In the genomic region with DNA sequence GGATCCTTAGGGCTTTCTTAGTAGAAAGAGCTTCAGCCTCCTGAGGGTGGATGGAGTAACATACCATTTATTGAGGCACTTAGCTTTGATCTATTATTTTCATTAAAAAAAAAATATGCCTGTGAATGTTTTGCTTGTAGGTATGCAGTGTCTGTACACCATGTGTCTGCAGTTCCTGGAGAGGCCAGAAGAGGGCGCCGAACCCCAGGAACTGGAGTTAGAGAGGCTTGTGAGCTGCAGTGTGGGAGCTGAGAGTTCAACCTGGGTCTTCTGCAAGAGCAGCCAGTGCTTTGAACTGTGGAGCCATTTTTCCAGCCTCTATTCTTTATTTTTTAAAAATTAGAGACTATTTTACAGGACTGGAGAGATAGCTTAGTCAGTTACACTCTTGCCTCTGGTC, we compare ENCODE assay signal across 12 mouse cellular contexts.
DNase-seq lines count a peak whose midpoint lies in the region; ATAC-seq and TF ChIP-seq lines count a peak whose summit lies in the region.
"Had no signal": no experiment of that assay in that cellular context is flagged by ENCODE, and none has a peak within 500 bp of the region (broad histone marks: within the 10 kb centered on the region; RNA-seq: fewer than 3 reads in every experiment).

No protein-coding gene starts in this region.

- no peak overlapping the region for H3K9ac ChIP-seq in heart, adult 2 months (ENCODE audit: low read depth, low read length)
- H3K9ac ChIP-seq: heart, embryonic 12.5 days; neural tube, embryonic 12.5 days had no signal

- CTCF ChIA-PET in Patski (lab: Charles Lee) = interaction anchor here (1.1 to 1.4 kb wide), 5 partner anchors 13 to 189 kb away, joined by 3 to 4 read pairs (median 3); no protein-coding TSS in a partner anchor

- TF ChIP-seq POLR2A in heart, adult 2 months (IDR thresholded peaks at IDR 0.05; ENCODE audit: insufficient read depth, low read depth, low read length) = no peak

- in situ Hi-C loops in Patski (cut with MboI; ENCODE audit: low pct_unique_long_range_greater_than_20kb) = no loop called here

- TF ChIP-seq EP300 in heart, adult 2 months (IDR thresholded peaks at IDR 0.05; ENCODE audit: insufficient read depth, low read depth, low read length) = no peak

- H3K27ac ChIP-seq in heart, adult 2 months = no peak overlapping the region
- H3K27ac ChIP-seq: neural tube, embryonic 12.5 days had no signal

- DNase-seq in heart, adult 2 months = no peak
- no peak for DNase-seq in heart, adult 8-10 months (ENCODE audit: low spot score)
- DNase-seq in 416B (ENCODE audit: low read depth) (peak; percentile 56), Patski (ENCODE audit: low read depth, low spot score) (no peak)
- DNase-seq in naive thymus-derived CD4-positive, alpha-beta T cell, adult 2 months (ENCODE audit: low read depth) = peak; percentile 28
- no peak for DNase-seq in urinary bladder, postnatal 25 days (ENCODE audit: low spot score)
- DNase-seq in cerebellum, adult 11-12 months = no peak
- no peak for DNase-seq in heart, postnatal 10 days
- DNase-seq: adrenal gland, postnatal 10 days had no signal

- TF ChIP-seq CTCF in heart, adult 2 months (IDR thresholded peaks at IDR 0.05) = peak; percentile 34; the same call in 1 of the 2 replicates
- peak; percentile 62 for TF ChIP-seq CTCF in Patski (IDR thresholded peaks at IDR 0.05)

- H3K36me3 ChIP-seq in heart, adult 2 months (ENCODE audit: control insufficient read depth, insufficient read depth, low read length) = no peaks in the 10 kb centered on the region
- H3K36me3 ChIP-seq: heart, embryonic 12.5 days; neural tube, embryonic 12.5 days had no signal

- 59% methylated on average over 2 of the region's 2 CpGs for WGBS in heart, adult 2 months

- no peaks in the 10 kb centered on the region for H3K27me3 ChIP-seq in heart, adult 2 months (ENCODE audit: control insufficient read depth, insufficient read depth, low read length)
- no peaks in the 10 kb centered on the region for H3K27me3 ChIP-seq in Patski
- H3K27me3 ChIP-seq: neural tube, embryonic 12.5 days had no signal

- intact Hi-C loops in heart, adult 2 months (cut with DNase I) = no loop called here
- intact Hi-C loops in heart, postnatal 10 days (cut with DNase I) = no loop called here

- no peak for ATAC-seq in Patski
- ATAC-seq: hindbrain, embryonic 16.5 days had no signal

- H3K79me2 ChIP-seq in heart, adult 2 months (replicated peaks; ENCODE audit: control insufficient read depth, insufficient read depth, low read length) = no peaks in the 10 kb centered on the region

- POLR2A ChIA-PET in Patski (lab: Charles Lee) = no interaction called here

- H3K4me1 ChIP-seq in heart, adult 2 months (ENCODE audit: control insufficient read depth, insufficient read depth, low read length) = no peaks in the 10 kb centered on the region
- H3K4me1 ChIP-seq: heart, embryonic 12.5 days; neural tube, embryonic 12.5 days had no signal

- H3K4me3 ChIP-seq in heart, adult 2 months = no peak overlapping the region
- H3K4me3 ChIP-seq: heart, embryonic 12.5 days; neural tube, embryonic 12.5 days had no signal

Comparison
In these comparisons a context has a peak if more than half of its experiments do, and no peak if none do; other contexts are left out.
1. DNase-seq: peak in 416B (single experiment) and naive thymus-derived CD4-positive, alpha-beta T cell, adult 2 months (single experiment); none in heart, adult 2 months (0 of 2), heart, adult 8-10 months (single experiment), Patski (single experiment), urinary bladder, postnatal 25 days (single experiment), cerebellum, adult 11-12 months (single experiment) and heart, postnatal 10 days (0 of 2).